Mouse (Mus musculus): Measurements from ENCODE around the gene Eme2. TPM values are rescaled to one million over a fixed set of nuclear protein-coding genes. Genes with fewer than 3 reads are reported as not detected.

The Eme2 gene
- total RNA-seq, 2 experiments from 2014 or later = 63.5 to 66.9 TPM

GRCm38 (mm10) chr17:24897600-24897999 lies 2.7 kb upstream of the Eme2 start:
- no peak for DNase-seq (ENCODE audit: low spot score in 2 of 2)

- no peak for DNase-seq (ENCODE audit: low spot score in 2 of 2)
Measured at GRCm38 (mm10) chr17:24896993-24897269, 2.0 kb upstream of the Eme2 start.

- peak; percentile 65 to 67 for DNase-seq (ENCODE audit: low spot score in 2 of 2)
Measured at GRCm38 (mm10) chr17:24896241-24896992, 1.5 kb upstream of the Eme2 start, which contains the start of gene Nme3. Gene Nme3 (plus strand): TSS chr17:24896500.

GRCm38 (mm10) chr17:24895571-24896240 lies 819 bp upstream of the Eme2 start:
- no peak for DNase-seq (ENCODE audit: low spot score in 2 of 2)

- no peak for DNase-seq (ENCODE audit: low spot score in 2 of 2)
Measured at GRCm38 (mm10) chr17:24894061-24894994, 559 bp downstream of the Eme2 start.

- DNase-seq (ENCODE audit: low spot score in 2 of 2) = no peak
Measured at GRCm38 (mm10) chr17:24893276-24893675, 1.6 kb downstream of the Eme2 start.

GRCm38 (mm10) chr17:24892785-24893184 lies 2.1 kb downstream of the Eme2 start:
- no peak for DNase-seq (ENCODE audit: low spot score in 2 of 2)

GRCm38 (mm10) chr17:24891321-24891720 lies 3.6 kb downstream of the Eme2 start:
- no peak for DNase-seq (ENCODE audit: low spot score in 2 of 2)

GRCm38 (mm10) chr17:24890151-24891092 lies 4.5 kb downstream of the Eme2 start:
- DNase-seq (ENCODE audit: low spot score in 2 of 2) = no peak

GRCm38 (mm10) chr17:24888862-24889261 lies 6.0 kb downstream of the Eme2 start:
- DNase-seq (ENCODE audit: low spot score in 2 of 2) = no peak

- DNase-seq (ENCODE audit: low spot score in 2 of 2) = no peak
Measured at GRCm38 (mm10) chr17:24887291-24888080, 7.4 kb downstream of the Eme2 start.

- no peak for DNase-seq (ENCODE audit: low spot score in 2 of 2)
Measured at GRCm38 (mm10) chr17:24886932-24887271, 8.0 kb downstream of the Eme2 start.

- peak; percentile 92 to 93 for DNase-seq (ENCODE audit: low spot score in 2 of 2)
Measured at GRCm38 (mm10) chr17:24886134-24886931, 8.6 kb downstream of the Eme2 start, which contains the start of the genes Nubp2 and Spsb3. Gene Nubp2 (minus strand): TSS chr17:24886349. Gene Spsb3 (plus strand): TSS chr17:24886643.

GRCm38 (mm10) chr17:24885356-24886133 lies 9.3 kb downstream of the Eme2 start:
- no peak for DNase-seq (ENCODE audit: low spot score in 2 of 2)

- no peak for DNase-seq (ENCODE audit: low spot score in 2 of 2)
Measured at GRCm38 (mm10) chr17:24884391-24884790, 10.5 kb downstream of the Eme2 start.

GRCm38 (mm10) chr17:24881738-24882440 lies 13.0 kb downstream of the Eme2 start:
- DNase-seq (ENCODE audit: low spot score in 2 of 2) = no peak

- no peak for DNase-seq (ENCODE audit: low spot score in 2 of 2)
Measured at GRCm38 (mm10) chr17:24878531-24878930, 16.4 kb downstream of the Eme2 start.

GRCm38 (mm10) chr17:24878117-24878397 lies 16.8 kb downstream of the Eme2 start:
- no peak for DNase-seq (ENCODE audit: low spot score in 2 of 2)
